Mouse (Mus musculus) liver, embryonic 14.5 days (tissue): Measurements from ENCODE around the gene Dab2.

ENCODE experiments used
- CTCF ChIP-seq: IDR thresholded peaks from 2 replicates; pipeline ENCODE4 v1.5.1; 2016; ENCODE audit warnings: antibody characterized with exemption, low read depth, control low read depth
- EP300 ChIP-seq: IDR thresholded peaks from 2 replicates; pipeline ENCODE4 v1.6.1; 2016; ENCODE audit warnings: antibody characterized with exemption, low read depth

GRCm38 (mm10) chr15:6339767-6340166, 40.2 kb downstream of the Dab2 start:
- TF ChIP-seq CTCF (no peak), EP300 (no peak)
